Mouse (Mus musculus): ENCODE measurements around the gene Rreb1.

The Rreb1 gene

DNA sequence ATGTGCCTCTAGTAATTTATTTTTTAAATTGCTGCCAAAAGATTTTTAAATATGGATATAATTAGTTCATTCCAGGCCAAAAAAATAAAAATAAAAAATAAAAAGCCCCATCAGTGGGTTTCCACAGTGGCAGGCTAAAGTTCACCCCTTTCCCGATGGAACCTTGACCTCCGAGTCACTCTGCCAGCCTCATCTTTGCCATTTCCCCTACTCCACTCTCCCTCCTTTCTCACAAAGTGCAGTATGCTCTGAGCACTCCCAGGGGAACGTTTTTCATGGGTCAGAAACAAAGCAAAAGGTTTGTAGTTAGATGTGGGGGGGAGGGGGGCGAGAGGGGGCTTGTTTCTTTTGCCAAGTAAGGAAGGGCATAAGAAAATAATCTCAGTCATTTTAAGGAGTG lies 98.6 kb downstream of the Rreb1 start:
- DNase-seq (ENCODE audit: low read depth, low spot score), result no peak

DNA sequence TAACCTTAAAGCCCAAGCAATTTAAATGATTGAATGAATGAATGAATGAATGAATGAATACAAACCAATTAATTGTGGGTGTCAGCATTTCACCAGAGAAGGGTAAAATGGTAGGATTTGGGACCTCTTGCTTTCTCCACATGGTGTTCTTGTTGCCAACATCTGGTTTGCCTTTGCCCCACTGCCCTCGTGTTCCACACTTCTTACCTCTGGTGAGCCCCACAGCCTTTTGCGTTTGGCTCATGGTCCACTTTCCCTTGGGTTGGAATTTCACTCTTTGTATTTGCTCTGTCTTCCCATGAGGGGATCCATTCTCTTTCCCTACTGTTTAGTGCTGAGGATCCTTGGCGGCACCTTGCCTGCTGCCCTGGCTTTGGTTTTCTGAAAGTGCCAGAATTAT lies 99.0 kb downstream of the Rreb1 start:
- no peak for DNase-seq (ENCODE audit: low read depth, low spot score)

DNA sequence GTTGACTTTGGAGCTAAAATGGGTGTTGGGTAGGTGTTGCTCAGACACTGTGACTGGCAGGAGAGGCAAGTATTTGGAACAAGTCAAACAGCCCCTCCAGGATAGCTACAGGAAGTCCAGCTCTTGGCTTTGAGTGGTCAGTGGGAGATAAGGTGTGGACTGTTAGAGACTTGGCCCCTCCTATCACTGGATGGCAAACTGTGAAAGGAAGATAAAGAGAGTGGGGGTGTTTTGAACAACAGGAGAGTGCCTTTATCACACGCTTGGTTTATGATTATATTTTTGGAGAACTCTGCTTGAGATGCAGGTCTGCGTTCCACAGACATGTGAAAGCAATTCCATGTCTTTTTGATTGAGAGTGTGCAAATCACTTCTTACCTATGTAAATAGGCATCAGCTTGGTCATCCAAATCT lies 100.7 kb downstream of the Rreb1 start:
- no peak for DNase-seq (ENCODE audit: low read depth, low spot score)

DNA sequence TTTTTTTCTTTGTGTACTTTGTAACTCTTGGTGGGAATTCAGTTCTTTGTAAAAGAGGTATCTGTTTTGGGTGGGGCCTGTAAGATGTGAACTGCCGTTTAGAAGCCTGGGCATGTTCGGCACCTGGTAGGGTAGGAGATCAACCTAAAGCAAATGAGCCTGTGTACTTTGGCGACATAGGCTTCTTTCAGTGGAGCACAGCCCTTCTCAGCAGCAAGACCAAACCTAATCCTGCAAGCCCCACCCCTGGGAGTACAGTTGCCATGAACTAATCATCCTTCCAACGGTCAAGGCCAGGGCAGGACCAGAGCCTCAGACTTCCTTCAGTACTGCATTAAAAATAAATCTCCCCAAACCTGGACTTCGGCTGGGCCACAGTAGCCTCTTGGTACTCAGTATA lies 101.4 kb downstream of the Rreb1 start:
- no peak for DNase-seq (ENCODE audit: low read depth, low spot score)

DNA sequence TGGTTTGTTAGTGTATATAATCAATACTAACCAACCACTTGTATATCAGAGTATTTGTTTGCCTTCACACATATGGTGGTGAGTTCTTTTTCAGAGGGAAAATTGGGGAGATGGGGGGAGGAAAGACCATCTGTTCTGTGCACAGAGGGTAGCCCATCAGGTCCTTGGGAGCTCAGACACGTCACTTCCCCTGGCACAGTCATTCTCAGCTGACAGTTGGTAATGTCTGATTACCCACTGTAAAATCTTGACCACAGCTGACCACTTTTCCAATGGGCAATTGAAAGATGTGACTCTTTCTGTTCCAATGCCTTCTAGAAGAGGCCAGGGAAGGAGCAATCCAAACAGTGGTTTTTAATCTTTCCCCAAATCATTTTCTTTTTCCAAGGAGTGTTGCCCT lies 101.8 kb downstream of the Rreb1 start:
- DNase-seq (ENCODE audit: low read depth, low spot score), result no peak

DNA sequence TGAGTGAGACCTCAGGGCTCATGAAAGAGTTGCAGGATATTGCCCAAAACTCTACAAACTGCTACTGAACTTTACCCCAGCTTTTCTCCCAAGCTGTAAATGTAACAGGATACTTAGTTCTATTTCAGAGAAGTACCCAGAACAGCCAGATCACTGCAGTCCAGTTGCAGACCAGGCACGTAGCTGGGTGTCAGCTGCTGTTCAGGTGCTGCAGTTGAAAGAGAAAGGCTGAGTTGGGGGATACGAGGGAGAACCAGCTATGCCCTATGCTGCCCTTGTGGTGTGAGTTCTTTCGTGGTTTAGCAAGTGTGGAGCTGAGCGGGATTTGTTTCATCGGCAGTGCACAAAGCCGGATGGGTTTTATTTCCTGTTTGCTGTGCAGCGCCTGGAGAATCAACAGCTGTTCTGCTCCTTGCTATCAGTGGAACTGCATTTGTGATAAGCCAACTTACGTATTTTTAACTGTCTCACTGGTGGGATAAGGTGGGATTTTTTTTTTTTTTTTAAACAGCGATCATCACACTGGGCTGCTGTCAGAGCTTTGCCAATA lies 102.5 kb downstream of the Rreb1 start:
- no peak for DNase-seq (ENCODE audit: low read depth, low spot score)

DNA sequence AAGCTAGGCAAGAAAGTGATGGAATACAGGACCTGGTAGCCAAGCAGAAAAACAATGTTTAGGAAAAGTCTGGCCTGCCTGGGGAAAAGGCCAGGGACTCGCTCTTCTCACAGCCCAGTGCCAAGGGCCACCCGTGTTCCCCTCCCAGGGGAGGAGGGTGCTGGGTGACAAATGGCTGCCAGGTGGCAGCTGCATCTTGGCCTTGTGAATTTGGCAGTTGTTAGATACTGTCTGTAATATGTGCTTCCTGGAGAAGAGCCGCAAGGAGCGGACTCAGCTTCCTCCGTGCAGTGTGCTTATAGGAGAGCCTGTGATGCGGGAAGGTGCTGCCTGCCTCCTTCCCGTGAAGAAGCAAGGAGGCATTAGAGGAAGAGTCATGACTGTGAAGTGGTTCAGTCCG lies 104.3 kb downstream of the Rreb1 start:
- DNase-seq (ENCODE audit: low read depth, low spot score), result no peak

DNA sequence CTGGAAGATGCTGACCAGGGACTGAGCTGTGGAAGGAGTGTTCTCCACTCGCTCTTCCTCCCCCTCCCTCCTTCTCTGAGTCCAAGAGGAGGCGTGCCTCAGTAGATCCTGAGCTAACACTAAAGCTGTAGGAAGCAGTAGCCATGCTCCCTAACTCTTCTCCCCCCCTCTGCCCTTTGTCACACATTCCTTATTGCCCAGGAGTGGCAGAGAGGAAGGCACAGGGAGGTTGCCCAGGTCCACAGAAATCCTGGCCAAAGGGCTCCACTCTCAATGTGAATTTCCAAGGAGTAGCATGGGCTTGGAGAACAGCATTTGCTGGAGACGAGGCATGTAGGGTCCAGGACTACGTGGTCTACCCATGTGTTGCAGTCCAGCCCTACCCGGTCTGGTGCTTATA lies 104.8 kb downstream of the Rreb1 start:
- no peak for DNase-seq (ENCODE audit: low read depth, low spot score)

DNA sequence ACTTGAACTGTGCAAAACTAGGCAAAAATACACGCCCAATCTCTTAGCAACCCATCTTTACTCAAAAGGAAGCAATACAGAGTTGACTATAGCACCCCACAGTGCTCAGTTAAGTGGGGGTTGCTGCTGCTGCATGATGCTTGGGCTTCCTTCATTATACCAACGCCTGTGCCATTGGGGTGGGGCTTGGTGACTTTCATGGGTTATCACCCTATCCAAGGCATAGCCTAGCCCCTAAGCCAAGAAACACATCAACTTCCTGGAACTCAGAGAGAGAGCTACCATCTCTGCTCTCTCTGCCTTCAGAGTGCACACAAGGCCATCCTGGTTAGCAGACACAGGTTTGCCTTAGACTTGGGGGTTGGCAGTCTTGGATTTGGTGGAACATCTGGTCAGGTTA lies 107.2 kb downstream of the Rreb1 start:
- DNase-seq (ENCODE audit: low read depth, low spot score), result no peak

DNA sequence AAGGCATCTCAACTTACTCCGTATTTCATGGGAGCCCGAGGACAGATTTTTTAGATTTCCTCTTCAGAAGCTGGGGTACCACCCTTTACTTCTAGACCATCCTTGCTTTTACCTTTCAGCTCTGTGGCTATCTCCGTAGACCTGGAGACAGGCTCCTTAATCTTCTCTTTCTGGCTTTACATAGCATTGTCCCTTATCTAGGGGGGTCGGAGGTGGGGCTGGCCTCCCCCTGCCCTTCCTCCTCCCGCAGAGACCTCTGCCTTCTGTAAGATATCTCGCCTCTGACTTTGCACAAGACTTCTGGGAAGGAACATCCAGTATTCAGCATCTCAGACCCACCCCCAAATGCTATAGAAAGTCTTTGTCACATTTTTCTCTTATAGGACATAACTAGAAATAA lies 107.8 kb downstream of the Rreb1 start:
- DNase-seq (ENCODE audit: low read depth, low spot score), result no peak

DNA sequence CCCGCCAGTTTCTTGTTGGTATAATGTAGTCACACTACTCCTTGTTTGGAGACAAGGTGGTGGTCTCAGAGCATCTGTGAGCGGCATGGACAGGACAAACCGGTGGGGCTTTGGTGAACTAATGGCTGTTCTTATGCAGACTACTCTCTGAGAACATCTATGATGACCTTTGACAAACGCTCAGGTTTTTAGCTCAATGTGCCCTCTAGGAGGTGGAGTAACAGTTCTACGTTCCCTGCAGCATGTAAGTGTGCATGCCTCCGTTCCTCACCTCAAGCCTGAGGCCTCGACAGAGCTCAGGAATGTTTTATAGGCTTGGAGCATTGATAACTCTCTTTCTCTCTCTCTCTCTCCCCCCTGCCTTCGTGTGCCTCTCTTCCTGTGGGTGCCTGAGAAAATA lies 116.6 kb downstream of the Rreb1 start:
- no peak for DNase-seq (ENCODE audit: low read depth, low spot score)

DNA sequence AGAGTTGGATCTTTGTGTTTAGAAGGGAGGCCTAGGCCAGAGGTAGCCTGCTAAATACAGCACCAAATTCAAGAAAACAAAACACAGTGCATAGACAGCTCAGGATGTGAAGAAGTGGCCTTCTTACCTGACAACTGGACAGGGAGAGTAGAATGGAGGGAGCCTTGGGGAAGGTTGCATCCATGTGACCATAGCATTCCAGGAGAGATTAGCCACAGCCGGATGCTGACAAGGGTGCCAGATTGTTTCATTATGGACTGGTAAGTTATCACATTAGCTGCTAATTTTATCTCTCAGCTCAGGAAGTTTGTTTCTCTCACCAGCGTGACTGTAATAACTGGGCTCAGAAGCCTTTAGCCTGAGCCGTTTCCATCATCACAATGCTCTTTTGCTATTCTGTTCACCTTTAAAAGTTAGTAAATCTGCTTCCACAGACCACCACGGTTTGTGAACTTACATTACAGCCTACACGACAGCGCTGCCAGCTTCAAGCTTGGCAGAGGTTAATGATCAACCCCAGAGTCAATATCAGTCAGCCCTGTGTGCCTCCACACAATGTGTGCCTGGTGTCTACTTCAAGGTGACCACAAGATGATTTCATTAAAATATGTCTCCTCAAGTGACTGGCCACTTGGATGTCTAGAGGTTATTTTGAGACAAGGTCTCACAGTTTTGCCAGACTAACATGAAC lies 117.5 kb downstream of the Rreb1 start:
- no peak for DNase-seq (ENCODE audit: low read depth, low spot score)

DNA sequence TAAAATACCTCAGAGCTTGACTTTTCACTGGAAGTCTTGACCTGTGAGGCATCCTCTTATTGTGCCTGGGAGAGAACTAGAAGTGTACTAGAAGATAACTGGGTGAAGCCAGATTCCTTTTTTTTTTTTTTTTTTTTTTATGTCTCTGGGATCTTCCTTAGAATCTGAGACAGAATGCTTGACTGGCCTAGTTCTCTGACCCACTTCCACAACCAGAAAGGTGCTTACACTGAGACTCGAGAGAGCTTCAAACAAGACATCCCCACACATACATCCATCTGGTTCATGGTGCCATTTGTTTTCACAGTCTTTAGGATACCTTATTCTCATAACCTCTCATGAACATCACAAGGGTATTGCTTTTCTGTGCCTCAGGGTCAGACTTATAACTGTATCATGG lies 118.2 kb downstream of the Rreb1 start:
- DNase-seq (ENCODE audit: low read depth, low spot score), result no peak

DNA sequence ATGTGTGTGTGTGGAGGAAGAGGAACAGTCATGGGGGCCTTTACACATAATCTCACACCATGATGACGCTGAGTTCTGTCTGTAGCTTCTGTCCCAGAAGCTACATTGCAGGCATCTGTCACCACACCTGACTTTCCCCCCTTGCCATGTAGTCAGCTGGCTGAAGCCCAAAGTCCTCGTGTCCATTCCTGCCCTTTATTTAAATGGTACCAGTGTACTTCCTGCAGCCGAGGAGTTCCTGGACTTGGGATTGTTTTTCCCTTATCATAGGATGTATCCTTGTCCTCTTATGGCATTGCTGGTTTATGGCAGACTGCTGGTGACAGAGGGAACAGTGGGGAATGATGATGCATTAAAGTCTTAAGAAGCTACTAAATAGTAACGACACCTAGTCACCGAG lies 120.6 kb downstream of the Rreb1 start:
- DNase-seq (ENCODE audit: low read depth, low spot score), result no peak

DNA sequence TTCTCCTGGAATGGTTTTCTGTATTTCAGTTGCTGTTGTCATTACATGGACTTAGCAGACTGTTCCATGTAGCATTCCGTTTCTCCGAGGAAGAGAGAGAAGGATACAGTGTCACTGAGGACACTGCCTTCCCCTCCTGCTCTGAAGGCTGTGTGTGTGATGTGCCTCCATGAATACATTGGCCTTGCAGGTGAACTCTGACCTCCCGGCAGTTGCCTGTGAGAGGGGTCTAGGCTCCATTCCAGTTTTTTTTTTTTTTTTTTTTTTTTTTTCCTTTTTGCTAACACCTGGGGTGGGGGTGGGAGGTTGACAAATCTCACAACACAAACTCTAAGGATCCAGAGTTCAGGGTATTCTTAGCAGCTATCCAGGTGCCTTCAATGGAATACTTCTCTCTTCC lies 124.8 kb downstream of the Rreb1 start:
- DNase-seq (ENCODE audit: low read depth, low spot score), result no peak

DNA sequence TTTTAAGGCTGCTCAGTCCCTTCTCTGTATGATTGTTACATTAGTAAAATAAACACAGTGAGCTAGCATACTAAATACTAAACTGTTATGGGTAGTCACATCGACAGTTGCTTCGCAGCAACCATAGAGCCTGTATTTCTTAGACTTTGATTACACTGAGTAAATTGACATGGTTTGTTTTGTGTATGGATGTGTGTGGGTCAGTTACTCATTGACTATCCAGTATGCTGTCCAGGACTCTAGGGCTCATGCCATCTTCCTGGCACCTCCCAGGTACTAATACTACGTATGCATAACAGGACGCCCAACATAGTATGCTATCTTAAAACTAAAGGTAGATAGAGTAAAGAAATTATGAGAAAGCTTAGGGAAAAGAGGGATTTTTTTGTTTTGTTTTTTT lies 125.3 kb downstream of the Rreb1 start:
- DNase-seq (ENCODE audit: low read depth, low spot score), result no peak

DNA sequence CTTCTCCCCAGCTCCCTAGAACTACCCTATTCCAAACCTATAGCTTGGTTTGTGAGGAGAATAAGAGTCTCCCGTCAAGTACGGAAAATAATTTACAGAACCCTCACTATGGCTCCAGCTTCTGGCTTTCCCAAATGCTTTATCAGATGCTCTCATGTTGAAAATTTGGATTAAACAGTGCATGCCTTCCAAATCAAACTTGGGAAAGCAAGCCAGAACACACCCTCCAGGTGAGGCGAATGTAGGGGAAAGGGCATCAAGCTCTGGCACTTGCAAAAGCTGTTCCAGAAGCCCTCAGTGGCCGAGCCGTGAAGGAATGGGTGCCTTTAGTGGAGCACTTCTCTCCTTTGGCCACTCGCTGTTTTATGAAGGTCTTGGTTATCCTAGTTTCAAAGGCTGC lies 126.2 kb downstream of the Rreb1 start:
- no peak for DNase-seq (ENCODE audit: low read depth, low spot score)

DNA sequence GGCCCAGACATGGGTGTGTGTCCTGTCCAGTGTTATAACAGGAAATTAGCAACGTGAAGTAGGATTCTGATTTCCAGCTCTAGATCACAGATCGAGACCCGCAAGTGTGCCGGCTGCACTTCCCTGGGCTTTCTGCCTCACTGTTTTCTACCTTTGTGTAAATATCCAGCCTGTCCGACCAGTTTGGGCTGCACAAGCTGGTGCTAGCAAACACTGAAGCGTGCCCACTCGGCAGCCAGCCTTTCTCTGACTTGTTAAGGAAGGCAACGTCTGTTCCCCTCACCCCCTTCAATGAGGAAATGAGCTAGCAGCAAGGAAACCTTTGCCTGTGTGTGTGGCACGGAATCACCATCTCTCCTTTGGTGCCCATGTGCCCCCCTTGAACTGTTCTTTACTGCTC lies 129.9 kb downstream of the Rreb1 start:
- peak; percentile 29 for DNase-seq (ENCODE audit: low read depth, low spot score)

DNA sequence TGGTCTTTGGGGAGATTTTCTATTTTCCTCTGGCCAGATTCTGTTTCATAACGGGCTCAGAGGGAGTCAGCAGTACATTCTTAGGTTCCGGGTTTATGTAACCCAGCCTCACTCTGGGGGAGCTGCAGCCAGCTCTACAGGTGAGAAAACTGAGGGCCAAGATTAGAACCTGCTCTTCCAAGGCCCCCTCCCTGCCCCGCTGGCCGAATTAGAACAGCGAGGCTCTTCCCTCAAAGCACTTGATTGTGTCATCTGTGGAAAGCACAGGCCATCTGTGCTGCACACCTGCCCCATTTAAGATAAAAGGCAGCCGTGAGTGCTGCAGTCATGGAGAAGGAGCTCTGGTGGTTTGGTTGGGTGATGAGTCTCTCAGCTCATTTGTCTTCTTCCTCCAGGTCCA lies 130.3 kb downstream of the Rreb1 start:
- DNase-seq (ENCODE audit: low read depth, low spot score), result peak; percentile 68

DNA sequence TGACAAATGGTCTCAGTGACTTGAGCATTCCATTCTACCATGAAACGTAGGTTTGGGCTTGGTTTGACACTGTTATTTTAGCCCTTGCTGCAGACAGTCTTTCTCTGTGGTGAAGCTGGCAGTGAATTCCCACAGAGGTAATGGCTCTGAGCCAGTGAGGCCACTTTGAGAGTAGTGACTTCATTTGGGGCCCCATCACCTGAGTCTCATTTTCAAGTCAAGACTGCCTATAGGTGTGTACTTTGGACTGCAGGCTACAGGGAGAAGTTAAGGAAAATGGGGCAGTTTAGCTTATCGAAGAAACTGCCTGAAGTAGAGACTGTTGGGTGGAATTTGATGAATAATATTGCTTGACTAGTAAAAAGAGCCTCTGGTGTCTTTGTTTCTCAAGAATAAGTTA lies 131.0 kb downstream of the Rreb1 start:
- no peak for DNase-seq (ENCODE audit: low read depth, low spot score)

DNA sequence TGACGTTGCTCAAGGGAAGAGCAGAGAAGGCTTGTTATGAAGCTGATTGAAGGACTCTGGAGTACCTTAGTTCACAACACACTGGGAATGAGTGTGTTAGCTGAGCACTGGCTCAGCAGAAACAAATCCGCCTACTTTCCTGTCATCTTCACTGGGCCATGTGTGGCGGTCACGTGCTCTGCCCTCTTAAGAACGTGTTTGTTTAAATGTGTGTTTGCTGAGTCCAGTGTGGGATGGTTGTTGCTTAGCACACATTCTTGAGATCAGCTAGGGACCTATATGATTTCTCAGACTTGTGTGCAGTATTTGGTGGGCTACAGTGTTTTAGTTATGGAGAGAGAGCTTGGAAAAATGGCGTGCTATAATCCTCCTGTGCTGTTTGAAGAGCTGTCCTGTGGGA lies 133.8 kb downstream of the Rreb1 start:
- no peak for DNase-seq (ENCODE audit: low read depth, low spot score)

DNA sequence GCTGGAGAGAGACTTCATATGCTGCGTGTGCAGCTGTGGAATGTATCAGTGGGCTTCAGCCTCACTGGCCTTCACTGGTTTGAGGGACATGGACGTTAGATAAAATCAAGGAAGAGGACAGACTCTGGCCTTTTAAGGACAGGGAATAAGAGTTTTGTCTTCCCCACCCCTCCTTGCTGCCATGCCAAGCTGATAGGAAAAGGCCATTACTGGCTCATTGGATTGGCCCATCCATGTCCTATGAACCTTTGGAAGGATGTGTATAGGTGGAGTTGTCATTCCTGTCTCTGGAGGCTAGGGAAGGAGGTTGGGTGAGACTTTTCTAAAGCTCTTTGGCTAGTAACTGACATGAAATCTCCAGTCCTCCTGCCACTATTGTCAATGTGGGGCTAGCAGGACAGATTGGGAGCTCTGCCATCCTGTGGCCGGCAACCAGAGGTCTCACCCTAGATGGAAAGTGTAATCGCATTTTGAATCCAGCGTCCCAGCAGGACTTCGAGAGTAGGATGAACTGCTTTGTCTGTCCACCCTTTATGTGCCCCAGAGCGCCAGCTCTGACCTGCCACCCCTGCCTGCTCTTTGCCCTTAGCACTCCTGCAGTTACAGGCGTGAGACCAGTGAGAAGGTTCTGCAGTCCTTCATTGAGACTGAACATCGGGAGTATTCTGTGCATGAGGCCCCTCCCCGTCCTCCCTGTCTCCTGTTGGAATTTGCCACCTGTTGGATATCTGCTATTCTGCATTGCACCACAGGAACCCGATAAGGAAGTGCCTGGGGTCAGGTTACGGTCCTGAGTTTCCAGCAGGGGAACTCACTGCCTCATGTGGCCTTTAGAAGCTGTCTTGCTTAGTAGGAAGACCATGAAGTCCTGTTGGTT lies 134.6 kb downstream of the Rreb1 start:
- no peak for DNase-seq (ENCODE audit: low read depth, low spot score)

DNA sequence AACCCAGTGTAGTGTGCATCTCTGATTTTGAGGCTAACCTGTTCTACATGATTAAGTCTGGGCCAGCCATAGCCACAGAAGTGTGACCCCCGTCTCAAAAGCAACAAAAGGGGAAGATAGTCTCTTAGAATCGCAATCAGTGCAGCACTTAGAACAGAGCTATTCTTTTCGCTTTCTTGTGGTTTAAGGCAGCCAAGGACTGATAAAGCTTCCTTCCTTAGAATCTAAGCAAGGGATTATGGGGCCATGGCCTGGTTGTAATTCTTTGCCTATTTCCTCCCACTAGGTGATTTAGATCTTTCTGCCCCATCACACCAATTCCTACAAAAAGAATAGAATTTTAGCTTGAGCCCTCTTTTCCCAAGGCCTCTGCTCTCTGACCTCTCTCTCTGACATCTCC lies 135.8 kb downstream of the Rreb1 start:
- DNase-seq (ENCODE audit: low read depth, low spot score), result no peak
